22 mouse cellular contexts compared by ENCODE assay signal in genomic region chr14:31856007-31856406, GRCm38 (mm10). TPM values are rescaled to one million over a fixed set of nuclear protein-coding genes. Genes with fewer than 3 reads are reported as not detected.
A peak's percentile ranks its signal among the peaks of the same experiment; 100 is the strongest.
DNase-seq lines count a peak whose midpoint lies in the region; ATAC-seq lines count a peak whose summit lies in the region.
"Had no signal": no experiment of that assay in that cellular context is flagged by ENCODE, and none has a peak within 500 bp of the region (broad histone marks: within the 10 kb centered on the region; RNA-seq: fewer than 3 reads in every experiment).

No protein-coding gene starts in this region.

- H3K9ac ChIP-seq in hindbrain, embryonic 16.5 days (ENCODE audit: low read depth, low read length): no peak overlapping the region
- H3K9ac ChIP-seq: forebrain, postnatal 0 days; hindbrain, embryonic 12.5 days; limb, embryonic 13.5 days; liver, embryonic 12.5 days; midbrain, embryonic 12.5 days had no signal

- 82% methylated on average over 5 of the region's 5 CpGs for WGBS in hindbrain, embryonic 16.5 days

- H3K27me3 ChIP-seq in hindbrain, embryonic 16.5 days (replicated peaks; ENCODE audit: control insufficient read depth, insufficient read depth, low read length): no peaks in the 10 kb centered on the region
- H3K27me3 ChIP-seq: hindbrain, embryonic 12.5 days; limb, embryonic 13.5 days; liver, embryonic 12.5 days; midbrain, embryonic 12.5 days had no signal

- no peak overlapping the region for H3K4me3 ChIP-seq in hindbrain, embryonic 16.5 days (ENCODE audit: low read length)
- H3K4me3 ChIP-seq: heart, adult 2 months; hindbrain, embryonic 12.5 days; limb, embryonic 13.5 days; liver, embryonic 12.5 days; midbrain, embryonic 12.5 days had no signal

- no peaks in the 10 kb centered on the region for H3K4me1 ChIP-seq in hindbrain, embryonic 16.5 days (ENCODE audit: control insufficient read depth, insufficient read depth, low read depth, low read length)
- H3K4me1 ChIP-seq: hindbrain, embryonic 12.5 days; liver, embryonic 12.5 days; midbrain, embryonic 12.5 days had no signal

- H3K9me3 ChIP-seq in hindbrain, embryonic 16.5 days (ENCODE audit: control insufficient read depth, low read length): no peaks in the 10 kb centered on the region
- H3K9me3 ChIP-seq: hindbrain, embryonic 12.5 days; limb, embryonic 13.5 days; liver, embryonic 12.5 days; midbrain, embryonic 12.5 days had no signal

- DNase-seq in frontal cortex, postnatal 10 days (ENCODE audit: low spot score in 2 of 2): no peak
- peak; percentile 70 for DNase-seq in right cerebral cortex, adult 18-20 months
- no peak for DNase-seq in right cerebral cortex, postnatal 4 days
- DNase-seq in left cerebral cortex, adult 9 months (ENCODE audit: low spot score in 2 of 2): peak; percentile 54 to 59
- peak; percentile 73 for DNase-seq in telencephalon, adult 2 months (ENCODE audit: low read depth, low spot score)
- DNase-seq in yolk sac, embryonic 10.5 days (ENCODE audit: low spot score): no peak
- DNase-seq: adrenal gland, postnatal 14 days; cerebellum, adult 9-10 months; forebrain, postnatal 0 days; gastrocnemius, postnatal 25 days; heart, adult 2 months; kidney, adult 18-20 months; lung, adult 18-20 months; lung, postnatal 14 days; thymus, postnatal 14 days had no signal

- ATAC-seq in frontal cortex, adult (ENCODE audit: low TSS enrichment): peak; percentile 77
- no peak for ATAC-seq in hindbrain, embryonic 16.5 days
- ATAC-seq: forebrain, postnatal 0 days; inflammation-experienced regulatory T-cells, adult 6 months; liver, embryonic 12.5 days had no signal

- no peak overlapping the region for H3K27ac ChIP-seq in hindbrain, embryonic 16.5 days (ENCODE audit: low read depth, low read length)
- H3K27ac ChIP-seq: heart, adult 2 months; hindbrain, embryonic 12.5 days; limb, embryonic 13.5 days; liver, embryonic 12.5 days; midbrain, embryonic 12.5 days had no signal

- H3K4me2 ChIP-seq in hindbrain, embryonic 16.5 days (ENCODE audit: low read length): no peak overlapping the region
- H3K4me2 ChIP-seq: hindbrain, embryonic 12.5 days; limb, embryonic 13.5 days; liver, embryonic 12.5 days; midbrain, embryonic 12.5 days had no signal

- no peaks in the 10 kb centered on the region for H3K36me3 ChIP-seq in hindbrain, embryonic 16.5 days (ENCODE audit: control insufficient read depth, insufficient read depth, low read length)
- H3K36me3 ChIP-seq: hindbrain, embryonic 12.5 days; limb, embryonic 13.5 days; liver, embryonic 12.5 days; midbrain, embryonic 12.5 days had no signal

RNA-seq across cellular contexts. Expression of gene Ankrd28, which starts 25.6 kb away (rescaled TPM):
- 7.9 and 10.5 TPM in 2 replicates for polyA plus RNA-seq in hindbrain, embryonic 16.5 days (2015; fragmentation: Nextera tagmentation; extraction: Ambion mirVana)

Comparison
In these comparisons a context has a peak if more than half of its experiments do, and no peak if none do; other contexts are left out.
1. DNase-seq: peak in right cerebral cortex, adult 18-20 months (single experiment), left cerebral cortex, adult 9 months (2 of 2) and telencephalon, adult 2 months (single experiment); none in frontal cortex, postnatal 10 days (0 of 2), right cerebral cortex, postnatal 4 days (single experiment) and yolk sac, embryonic 10.5 days (single experiment).